Comparison of ENCODE assay signal across 8 mouse cellular contexts in the genomic region with DNA sequence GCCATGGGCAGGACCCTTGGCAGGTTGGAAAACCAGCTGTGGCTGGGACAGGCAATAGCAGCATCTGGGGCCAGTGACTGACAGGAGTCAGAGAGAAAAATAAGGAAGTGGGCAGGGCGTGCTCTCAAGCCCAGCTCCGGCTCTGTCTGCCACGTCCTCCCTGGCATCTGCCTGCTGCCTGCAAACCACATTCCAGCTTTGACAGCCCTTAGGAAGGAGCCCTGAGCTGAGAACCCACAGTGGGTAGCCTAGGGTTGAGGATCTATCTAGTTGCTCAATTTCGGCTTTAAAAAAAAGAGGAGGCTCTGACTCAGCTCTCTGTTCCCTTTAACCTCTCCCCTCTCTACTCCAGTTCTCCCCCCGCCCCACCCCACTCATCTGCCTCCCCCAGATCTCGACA. TPM values are rescaled to one million over a fixed set of nuclear protein-coding genes. Genes with fewer than 3 reads are reported as not detected.
DNase-seq lines count a peak whose midpoint lies in the region; ATAC-seq and TF ChIP-seq lines count a peak whose summit lies in the region.
"Had no signal": no experiment of that assay in that cellular context is flagged by ENCODE, and none has a peak within 500 bp of the region (broad histone marks: within the 10 kb centered on the region; RNA-seq: fewer than 3 reads in every experiment).

No protein-coding gene starts in this region.

- H3K27me3 ChIP-seq in midbrain, postnatal 0 days (ENCODE audit: insufficient read depth, low read length), result no peaks in the 10 kb centered on the region

- H3K4me1 ChIP-seq in midbrain, postnatal 0 days (ENCODE audit: insufficient read depth, low read length), result no peaks in the 10 kb centered on the region

- ATAC-seq in midbrain, postnatal 0 days (ENCODE audit: low FRiP score), result no peak

- no peak overlapping the region for H3K9ac ChIP-seq in midbrain, postnatal 0 days (replicated peaks; ENCODE audit: low read length, poor library complexity, severe bottlenecking)

- peak; percentile 90 for DNase-seq in 3T3-L1 (ENCODE audit: low read depth, low spot score)
- DNase-seq in B cell, adult 2 months, result peak; percentile 75
- DNase-seq in heart, postnatal 25 days (ENCODE audit: low spot score), result peak; percentile 32
- DNase-seq in cerebellum, adult 8-10 months, result no peak
- DNase-seq in midbrain, postnatal 0 days (ENCODE audit: low spot score), result no peak
- no peak for DNase-seq in left cerebral cortex, postnatal 25 days (ENCODE audit: low spot score in 2 of 2)
- DNase-seq: embryo, embryonic 11 days had no signal

- intact Hi-C loops in heart, postnatal 25 days (cut with DNase I), result loop anchor here (10.0 kb wide), 1 partner anchor 48 kb away; no protein-coding TSS in a partner anchor
- intact Hi-C loops in left cerebral cortex, postnatal 25 days (cut with DNase I), result no loop called here

- 0% methylated on average over 6 of the region's 6 CpGs for WGBS in macrophage (ENCODE audit: missing documents)
- 59% methylated on average over 6 of the region's 6 CpGs for WGBS in midbrain, postnatal 0 days

- H3K4me3 ChIP-seq in macrophage (ENCODE audit: inconsistent target), result no peak overlapping the region
- H3K4me3 ChIP-seq in midbrain, postnatal 0 days (ENCODE audit: low read depth, low read length), result no peak overlapping the region

- no peak for TF ChIP-seq CTCF in midbrain, postnatal 0 days (IDR thresholded peaks at IDR 0.05)

- no peaks in the 10 kb centered on the region for H3K36me3 ChIP-seq in macrophage (ENCODE audit: inconsistent target)
- H3K36me3 ChIP-seq in midbrain, postnatal 0 days (ENCODE audit: insufficient read depth, low read length), result no peaks in the 10 kb centered on the region

- H3K27ac ChIP-seq in macrophage, result peak overlapping the region; percentile 99
- H3K27ac ChIP-seq in midbrain, postnatal 0 days (ENCODE audit: low read depth, low read length), result no peak overlapping the region

- no peaks in the 10 kb centered on the region; the same call in 1 of the 2 replicates for H3K79me2 ChIP-seq in macrophage (ENCODE audit: inconsistent target)

- no peaks in the 10 kb centered on the region for H3K9me3 ChIP-seq in midbrain, postnatal 0 days (ENCODE audit: low read length)

- H3K4me2 ChIP-seq in midbrain, postnatal 0 days (ENCODE audit: low read depth, low read length, poor library complexity, severe bottlenecking), result no peak overlapping the region

RNA-seq across cellular contexts. Expression of a gene that starts 11.6 kb away (rescaled TPM):
- total RNA-seq in heart, postnatal 25 days (2021), result 10 to 100 TPM; 21.2 to 21.7 TPM
- 100 to 1,000 TPM in 22 of 26 experiments, 10 to 100 TPM in 4; 49.2 to 243 (median 149) TPM for total RNA-seq in macrophage (2018; cell fraction: chromatin; rRNA removed)
- 10 to 100 TPM; 47.8 to 85.0 (median 62.8) TPM for total RNA-seq in macrophage (2018; cell fraction: cytosol; rRNA removed)
- 100 to 1,000 TPM in 11 of 26 experiments, 10 to 100 TPM in 15; 41.2 to 234 (median 79.2) TPM for total RNA-seq in macrophage (2018; cell fraction: nucleus; rRNA removed)
- polyA plus RNA-seq in macrophage (2018), result 49.5 to 60.9 TPM (median 57.9 TPM) in 3 replicates
- total RNA-seq in midbrain, postnatal 0 days (2014; rRNA removed), result 19.7 and 19.8 TPM in 2 replicates
- 13.6 and 13.9 TPM in 2 replicates for polyA plus RNA-seq in midbrain, postnatal 0 days (2015; fragmentation: Nextera tagmentation; extraction: Ambion mirVana)
- 10 to 100 TPM; 28.8 to 31.6 TPM for total RNA-seq in left cerebral cortex, postnatal 25 days (2021)

RNA-seq across cellular contexts. Expression of a gene that starts 16.7 kb away (rescaled TPM):
- total RNA-seq in heart, postnatal 25 days (2021), result 10 to 100 TPM; 29.7 to 29.9 TPM
- 100 to 1,000 TPM in 22 of 26 experiments, 10 to 100 TPM in 4; 29.9 to 512 (median 265) TPM for total RNA-seq in macrophage (2018; cell fraction: chromatin; rRNA removed)
- total RNA-seq in macrophage (2018; cell fraction: cytosol; rRNA removed), result 100 to 1,000 TPM in 23 of 26 experiments, 10 to 100 TPM in 3; 62.0 to 216 (median 136) TPM
- 100 to 1,000 TPM in 22 of 26 experiments, 10 to 100 TPM in 4; 50.0 to 412 (median 210) TPM for total RNA-seq in macrophage (2018; cell fraction: nucleus; rRNA removed)
- 118 to 148 TPM (median 141 TPM) in 3 replicates for polyA plus RNA-seq in macrophage (2018)
- total RNA-seq in midbrain, postnatal 0 days (2014; rRNA removed), result 35.8 and 37.0 TPM in 2 replicates
- 21.6 and 21.9 TPM in 2 replicates for polyA plus RNA-seq in midbrain, postnatal 0 days (2015; fragmentation: Nextera tagmentation; extraction: Ambion mirVana)
- total RNA-seq in left cerebral cortex, postnatal 25 days (2021), result 10 to 100 TPM; 53.6 to 55.1 TPM

Comparison
In these comparisons a context has a peak if more than half of its experiments do, and no peak if none do; other contexts are left out.
1. DNase-seq: peak in 3T3-L1 (single experiment), B cell, adult 2 months (2 of 2) and heart, postnatal 25 days (single experiment); none in cerebellum, adult 8-10 months (single experiment), midbrain, postnatal 0 days (single experiment) and left cerebral cortex, postnatal 25 days (0 of 2).